Mouse (Mus musculus) adrenal gland, postnatal 36 days (tissue): ENCODE data around the gene Isoc2a. TPM values are rescaled to one million over a fixed set of nuclear protein-coding genes. Genes with fewer than 3 reads are reported as not detected.

ENCODE experiments used
- DNase-seq, 2 experiments: peaks; one replicate each; pipeline ENCODE4 v3.0.0; 2021; ENCODE audit warnings: mixed read lengths in 1 of 2
- total RNA-seq, 2 experiments: library from RNA; stranded (reverse); gene quantifications; 2 replicates each; pipeline ENCODE4 v1.2.3; 2021

Isoc2a gene
- total RNA-seq, 2 experiments from 2014 or later: 23.5 to 47.3 TPM

- DNase-seq: no peak
Observed at GRCm38 (mm10) chr7:4918681-4919080, 41.7 kb downstream of the Isoc2a start.

DNA sequence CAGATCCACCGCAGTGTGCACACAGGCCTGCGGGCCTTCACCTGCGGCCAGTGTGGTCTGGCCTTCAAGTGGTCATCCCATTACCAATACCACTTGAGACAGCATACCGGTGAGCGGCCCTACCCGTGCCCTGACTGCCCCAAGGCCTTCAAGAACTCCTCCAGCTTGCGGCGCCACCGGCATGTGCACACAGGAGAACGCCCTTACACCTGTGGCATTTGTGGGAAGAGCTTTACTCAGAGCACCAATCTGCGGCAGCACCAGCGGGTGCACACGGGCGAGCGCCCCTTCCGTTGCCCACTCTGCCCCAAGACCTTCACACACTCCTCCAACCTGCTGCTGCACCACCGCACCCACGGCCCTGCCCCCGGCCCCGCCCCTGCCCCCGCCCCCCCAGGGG lies 42.1 kb downstream of the Isoc2a start:
- no peak for DNase-seq

GRCm38 (mm10) chr7:4919971-4920370 lies 43.0 kb downstream of the Isoc2a start:
- no peak for DNase-seq

DNA sequence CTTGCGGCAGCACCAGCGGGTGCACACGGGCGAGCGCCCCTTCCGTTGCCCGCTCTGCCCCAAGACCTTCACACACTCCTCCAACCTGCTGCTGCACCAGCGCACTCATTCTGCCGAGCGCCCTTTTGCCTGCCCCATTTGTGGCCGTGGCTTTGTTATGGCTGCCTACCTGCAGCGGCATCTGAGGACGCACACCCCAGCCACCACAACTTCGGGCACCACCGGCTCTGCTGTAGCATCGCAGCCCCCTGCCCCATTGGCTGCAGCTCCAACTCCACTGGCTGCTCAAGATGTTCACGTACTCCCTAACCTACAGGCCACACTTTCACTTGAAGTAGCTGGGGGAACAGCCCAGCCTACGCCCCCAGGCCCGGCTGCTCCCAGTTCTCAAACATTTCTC lies 43.5 kb downstream of the Isoc2a start:
- no peak for DNase-seq

DNA sequence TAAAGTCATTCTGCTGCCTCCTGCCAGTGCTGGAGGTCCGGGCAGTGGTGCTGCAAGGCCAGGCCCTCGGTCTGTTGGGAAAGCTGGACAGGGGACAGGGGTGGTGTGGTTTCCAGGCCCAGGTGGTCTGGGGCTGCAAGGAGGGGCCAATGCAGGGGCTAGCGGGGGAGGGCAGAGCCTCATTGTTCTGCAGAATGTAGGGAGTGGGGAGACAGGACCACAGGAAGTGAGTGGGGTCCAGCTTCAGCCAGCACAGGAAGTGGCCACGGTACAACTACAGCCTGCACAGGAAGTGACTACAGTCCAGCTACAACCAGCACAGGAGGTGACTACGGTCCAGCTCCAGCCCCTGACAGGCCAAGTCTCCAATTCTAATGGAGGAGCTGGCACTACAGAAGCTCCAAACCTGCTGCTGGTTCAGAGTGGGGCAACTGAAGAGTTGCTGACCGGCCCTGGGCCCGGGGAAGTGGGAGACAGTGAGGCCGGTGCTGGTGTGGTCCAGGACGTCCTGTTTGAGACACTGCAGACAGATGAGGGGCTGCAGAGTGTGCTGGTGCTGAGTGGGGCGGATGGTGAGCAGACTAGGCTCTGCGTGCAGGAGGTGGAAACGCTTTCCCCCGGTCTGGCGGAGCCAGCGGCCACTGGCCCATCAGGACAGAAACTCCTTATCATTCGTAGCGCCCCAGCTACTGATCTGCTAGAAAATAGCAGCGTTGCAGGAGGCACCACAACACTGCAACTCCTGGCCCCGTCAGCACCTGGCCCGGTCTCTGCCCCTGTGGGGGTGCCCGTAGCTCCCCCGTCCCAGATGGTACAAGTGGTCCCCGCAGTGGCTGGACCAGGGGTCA lies 44.2 kb downstream of the Isoc2a start:
- no peak for DNase-seq

DNA sequence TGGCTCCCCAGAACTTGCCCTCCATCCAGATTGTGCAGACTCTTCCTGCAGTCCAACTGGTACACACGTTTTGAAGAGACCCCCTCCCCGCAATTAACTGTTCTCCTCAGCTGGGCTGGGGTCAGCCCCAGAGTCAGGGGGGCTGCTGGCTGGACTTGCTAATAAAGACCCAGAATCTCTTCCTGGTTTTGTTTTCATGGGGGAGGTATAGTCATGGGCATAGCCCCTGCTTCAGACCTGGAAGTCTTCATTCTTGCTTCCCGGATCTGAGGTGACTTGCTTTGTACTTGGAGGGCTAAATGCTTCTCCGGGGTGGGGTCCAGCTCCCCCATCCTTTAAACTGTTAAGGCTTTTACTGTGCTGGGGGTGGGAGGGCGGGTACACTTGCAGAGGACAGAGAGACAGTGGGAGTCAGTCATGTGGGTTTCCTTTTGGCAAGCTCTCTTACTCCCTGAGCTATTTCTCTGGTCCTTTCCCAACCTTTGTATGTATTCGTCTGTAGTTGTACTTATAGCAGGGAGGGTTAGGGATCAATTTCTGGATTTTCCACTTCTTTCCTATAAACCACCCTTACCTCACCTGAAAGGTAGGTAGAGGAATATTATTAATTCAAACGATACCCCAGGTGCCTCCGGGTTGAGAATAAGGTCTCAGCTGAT lies 45.0 kb downstream of the Isoc2a start, which contains the start of gene Nat14:
Nat14 (plus strand) TSS at position 205 of the 659 bp plus-strand sequence.
- DNase-seq: no peak

DNA sequence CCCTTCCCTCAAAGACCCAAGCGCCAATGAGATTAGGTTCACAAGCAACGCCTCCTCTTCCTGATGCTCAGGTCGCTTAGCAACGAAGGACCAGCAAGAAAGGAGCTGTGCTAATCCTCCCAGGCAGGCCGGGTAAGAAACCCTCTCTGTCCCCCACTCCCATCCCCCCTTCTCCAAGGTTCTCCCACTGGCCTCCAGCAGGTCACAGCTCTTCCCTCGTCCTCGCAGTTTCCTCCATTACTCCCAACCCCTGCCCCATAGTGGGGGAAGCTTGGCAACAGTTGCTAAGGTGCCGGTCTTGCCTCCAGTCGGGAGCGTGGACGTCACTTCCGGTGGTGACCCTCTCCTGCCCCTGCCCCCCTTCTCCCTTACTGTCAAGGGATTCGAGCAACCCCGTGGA lies 45.6 kb downstream of the Isoc2a start:
- peak; percentile 73 to 84 for DNase-seq

GRCm38 (mm10) chr7:4922931-4923565 lies 46.1 kb downstream of the Isoc2a start:
- peak; percentile 39 to 60 for DNase-seq

DNA sequence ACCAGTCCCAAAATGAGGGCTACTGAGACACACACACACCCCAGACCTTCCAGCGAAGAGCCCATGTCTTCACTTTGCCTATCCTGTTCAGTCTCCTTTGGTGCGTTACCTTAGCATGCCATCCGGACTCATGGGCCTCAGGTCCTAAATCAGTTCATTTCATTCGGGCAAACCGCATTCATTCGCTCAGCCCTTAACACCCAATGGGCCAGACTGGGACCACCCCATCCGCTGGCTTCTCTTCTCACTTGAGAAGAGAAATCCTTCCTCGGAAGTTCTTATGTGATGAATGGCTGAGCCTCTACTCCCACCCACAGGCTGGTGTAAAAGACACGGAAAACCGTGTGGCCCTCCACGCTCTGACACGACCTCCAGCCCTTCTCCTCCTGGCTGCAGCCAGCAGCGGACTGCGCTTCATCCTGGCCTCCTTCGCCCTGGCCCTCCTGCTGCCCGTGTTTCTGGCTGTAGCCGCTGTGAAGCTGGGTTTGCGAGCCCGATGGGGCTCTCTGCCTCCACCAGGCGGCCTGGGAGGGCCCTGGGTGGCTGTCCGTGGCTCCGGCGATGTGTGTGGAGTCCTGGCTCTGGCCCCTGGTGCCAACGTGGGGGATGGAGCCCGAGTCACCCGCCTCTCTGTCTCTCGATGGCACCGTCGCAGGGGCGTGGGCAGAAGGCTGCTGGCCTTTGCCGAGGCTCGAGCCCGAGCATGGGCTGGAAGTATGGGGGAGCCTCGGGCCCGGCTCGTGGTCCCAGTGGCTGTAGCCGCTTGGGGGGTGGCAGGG lies 46.8 kb downstream of the Isoc2a start:
- DNase-seq: peak; percentile 75 to 78

DNA sequence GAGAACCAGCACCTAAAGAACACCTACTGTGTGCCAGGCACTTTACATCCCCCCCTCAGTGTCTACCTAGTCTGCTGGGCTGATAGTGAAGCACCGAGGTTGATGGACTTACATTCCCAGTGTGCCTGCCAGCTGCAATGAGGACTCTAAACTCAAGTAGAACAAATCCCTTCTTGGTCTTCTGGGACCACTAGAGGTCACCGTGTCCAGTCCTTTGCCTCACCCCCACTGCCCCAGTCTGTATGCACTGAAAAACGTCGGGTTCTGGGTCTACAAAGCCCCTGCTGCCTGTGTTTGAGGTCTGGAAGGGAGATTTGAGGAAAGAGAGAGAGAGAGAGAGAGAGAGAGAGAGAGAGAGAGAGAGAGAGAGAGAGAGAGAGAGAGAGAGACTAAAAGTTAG lies 47.5 kb downstream of the Isoc2a start:
- no peak for DNase-seq

GRCm38 (mm10) chr7:4924891-4925301 lies 47.9 kb downstream of the Isoc2a start:
- DNase-seq: peak; percentile 61 to 71

- DNase-seq: no peak
Observed at GRCm38 (mm10) chr7:4925441-4926381, 48.8 kb downstream of the Isoc2a start, which contains the start of gene Ssc5d. TSS of gene Ssc5d (plus strand) at chr7:4925785.

DNA sequence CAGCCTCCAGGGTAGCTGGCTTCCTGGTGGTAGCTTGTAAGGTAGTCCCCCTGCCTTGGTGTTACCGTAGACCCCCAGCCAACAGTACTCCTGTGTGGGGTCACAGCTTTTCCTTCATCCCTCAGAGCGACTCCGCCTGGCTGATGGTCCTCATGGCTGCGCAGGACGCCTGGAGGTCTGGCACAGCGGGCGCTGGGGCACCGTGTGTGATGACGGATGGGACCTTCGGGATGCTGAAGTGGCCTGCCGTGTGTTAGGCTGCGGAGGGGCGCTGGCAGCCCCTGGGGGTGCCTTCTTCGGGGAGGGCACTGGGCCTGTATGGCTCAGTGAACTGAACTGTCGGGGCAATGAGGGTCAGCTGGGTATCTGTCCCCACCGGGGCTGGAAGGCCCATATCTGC lies 49.9 kb downstream of the Isoc2a start:
- no peak for DNase-seq

- DNase-seq: no peak
Observed at GRCm38 (mm10) chr7:4927711-4928110, 50.8 kb downstream of the Isoc2a start.

DNA sequence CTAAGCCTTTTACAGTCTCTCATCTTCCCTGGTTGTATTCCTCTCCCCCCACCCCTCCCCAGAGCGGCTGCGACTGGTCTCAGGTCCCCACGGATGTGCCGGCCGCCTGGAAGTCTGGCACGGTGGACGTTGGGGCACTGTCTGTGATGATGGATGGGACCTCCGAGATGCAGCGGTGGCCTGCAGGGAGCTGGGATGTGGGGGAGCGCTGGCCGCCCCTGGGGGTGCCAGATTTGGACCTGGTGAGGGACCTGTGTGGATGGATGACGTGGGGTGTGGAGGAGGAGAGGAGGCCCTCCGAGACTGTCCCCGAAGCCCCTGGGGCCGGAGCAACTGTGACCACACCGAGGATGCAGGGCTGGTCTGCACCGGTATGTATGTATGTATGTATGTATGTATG lies 51.4 kb downstream of the Isoc2a start:
- DNase-seq: no peak

DNA sequence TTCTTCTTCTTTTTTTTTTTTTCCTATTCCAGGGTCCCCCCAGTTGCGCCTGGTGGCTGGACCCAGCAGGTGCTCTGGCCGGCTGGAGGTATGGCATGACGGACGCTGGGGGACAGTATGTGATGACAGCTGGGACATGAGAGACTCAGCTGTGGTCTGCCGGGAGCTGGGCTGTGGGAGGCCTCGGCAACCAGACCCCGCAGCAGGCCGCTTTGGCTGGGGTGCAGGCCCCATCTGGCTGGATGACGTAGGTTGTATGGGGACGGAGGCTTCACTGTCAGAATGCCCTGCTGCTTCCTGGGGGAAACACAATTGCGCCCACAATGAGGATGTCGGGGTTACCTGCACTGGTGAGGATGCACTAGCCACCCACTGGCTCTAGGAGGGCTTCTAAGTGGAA lies 56.1 kb downstream of the Isoc2a start:
- DNase-seq: no peak

- peak; percentile 33 to 43 for DNase-seq
Observed at GRCm38 (mm10) chr7:4934160-4934914, 57.4 kb downstream of the Isoc2a start.

- DNase-seq: no peak
Observed at GRCm38 (mm10) chr7:4936832-4937231, 59.9 kb downstream of the Isoc2a start.

GRCm38 (mm10) chr7:4937392-4937791 lies 60.4 kb downstream of the Isoc2a start:
- no peak for DNase-seq

GRCm38 (mm10) chr7:4938456-4938855 lies 61.5 kb downstream of the Isoc2a start:
- DNase-seq: peak; percentile 83 to 86
